Mouse (Mus musculus): Measurements from ENCODE around the gene Pak1. TPM values are rescaled to one million over a fixed set of nuclear protein-coding genes. Genes with fewer than 3 reads are reported as not detected.

Gene Pak1
- polyA plus RNA-seq, 1 experiment = 30.0 TPM

DNA sequence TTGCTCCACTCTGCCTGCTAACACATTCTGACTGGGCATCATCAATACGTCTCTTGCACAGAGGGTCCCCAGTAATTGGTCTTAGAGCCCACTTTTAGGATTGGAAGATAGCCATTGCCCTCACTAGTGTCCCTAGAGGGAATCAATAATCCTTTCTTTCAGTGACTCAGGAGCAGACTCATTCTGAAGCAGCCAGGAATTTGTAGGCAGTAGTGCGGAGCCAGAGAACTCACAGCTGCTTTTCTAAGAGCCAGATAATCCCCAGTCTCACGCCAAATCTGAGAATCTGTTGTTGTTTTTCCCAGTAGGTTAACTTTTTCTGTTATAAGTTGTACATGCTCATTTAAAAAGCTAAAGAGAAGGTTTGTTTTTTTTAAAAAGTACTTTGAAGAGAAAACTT is 13.0 kb upstream of the Pak1 start:
- H3K4me1 ChIP-seq (ENCODE audit: control insufficient read depth, insufficient read depth, low read length) = peaks cover 14% of the 10 kb centered on the region
- H3K27ac ChIP-seq (ENCODE audit: insufficient read depth, low read length) = peak overlapping the region; percentile 60
- no peak overlapping the region for H3K4me3 ChIP-seq (ENCODE audit: insufficient read depth, low read length)
- TF ChIP-seq CTCF (IDR thresholded peaks at IDR 0.05; ENCODE audit: borderline replicate concordance, insufficient read depth, low read length) = no peak
- no peak for TF ChIP-seq POLR2A (IDR thresholded peaks at IDR 0.05; ENCODE audit: low read depth, low read length)

DNA sequence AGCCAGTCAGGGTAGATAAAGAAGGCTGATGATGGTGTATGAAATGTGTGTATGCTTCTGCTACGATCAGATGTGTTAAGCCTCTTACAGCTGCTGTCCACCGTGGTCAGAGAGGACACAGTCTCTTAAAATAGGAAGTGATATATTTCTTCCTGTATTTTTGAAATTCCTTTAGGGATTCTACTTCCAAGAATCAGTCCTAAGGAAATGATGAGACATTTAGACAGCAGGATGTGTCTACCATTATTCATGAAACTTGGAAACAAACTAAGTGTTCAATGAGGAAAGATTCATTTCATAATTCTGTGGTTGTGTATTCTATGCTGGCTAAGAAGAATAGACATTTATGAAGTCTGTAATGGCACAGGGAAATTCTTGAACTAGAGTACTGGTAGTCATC is 12.4 kb upstream of the Pak1 start:
- TF ChIP-seq CTCF (IDR thresholded peaks at IDR 0.05; ENCODE audit: borderline replicate concordance, insufficient read depth, low read length) (no peak), POLR2A (IDR thresholded peaks at IDR 0.05; ENCODE audit: low read depth, low read length) (no peak)
- Histone ChIP-seq H3K4me3 (ENCODE audit: insufficient read depth, low read length) (no peak overlapping the region), H3K27ac (ENCODE audit: insufficient read depth, low read length) (peak overlapping the region; percentile 60; the same call in 1 of the 2 replicates), H3K4me1 (ENCODE audit: control insufficient read depth, insufficient read depth, low read length) (peaks cover 11% of the 10 kb centered on the region)

DNA sequence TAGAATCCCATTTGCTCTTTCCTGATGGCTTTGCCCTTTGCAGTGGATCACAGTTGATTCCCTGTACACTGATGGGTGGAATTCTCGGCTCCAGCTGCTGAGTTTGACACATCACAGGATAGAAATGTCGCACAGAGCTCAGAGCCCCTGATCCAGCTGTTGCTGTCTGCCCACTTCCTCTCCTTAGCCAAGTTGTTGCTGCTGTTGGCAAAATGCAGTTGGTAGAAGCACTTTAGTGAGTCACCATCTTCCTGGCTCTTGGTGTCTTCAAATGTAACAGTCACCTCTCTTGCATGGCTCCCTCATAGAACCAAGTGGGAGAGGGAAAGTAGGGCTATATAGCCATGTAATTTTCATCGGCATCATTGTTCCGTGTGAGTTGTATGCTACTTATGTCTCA is 11.2 kb upstream of the Pak1 start:
- no peak overlapping the region for H3K27ac ChIP-seq (ENCODE audit: insufficient read depth, low read length)
- TF ChIP-seq POLR2A (IDR thresholded peaks at IDR 0.05; ENCODE audit: low read depth, low read length) (no peak), CTCF (IDR thresholded peaks at IDR 0.05; ENCODE audit: borderline replicate concordance, insufficient read depth, low read length) (no peak)
- no peak overlapping the region for H3K4me3 ChIP-seq (ENCODE audit: insufficient read depth, low read length)
- peaks cover 8% of the 10 kb centered on the region for H3K4me1 ChIP-seq (ENCODE audit: control insufficient read depth, insufficient read depth, low read length)

DNA sequence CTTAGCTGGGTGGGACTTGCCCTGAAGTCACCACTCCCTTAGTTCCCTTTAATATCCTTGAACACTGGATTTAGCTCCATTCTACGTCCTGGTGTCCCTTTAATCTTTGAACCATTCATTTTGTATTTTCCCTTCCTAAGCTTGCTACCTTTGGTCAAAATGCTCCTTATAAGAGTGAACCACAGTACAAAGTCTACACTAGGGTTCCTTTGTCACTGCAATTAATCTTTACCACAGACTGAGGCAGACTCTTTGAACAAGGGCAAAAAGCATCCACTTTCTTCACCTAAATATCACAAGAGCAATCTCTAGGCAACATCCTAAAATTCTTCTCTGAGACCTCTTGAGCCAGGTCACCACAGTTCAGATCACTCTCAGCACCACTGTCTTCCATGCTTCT is 8.1 kb upstream of the Pak1 start:
- Histone ChIP-seq H3K4me3 (ENCODE audit: insufficient read depth, low read length) (no peak overlapping the region), H3K4me1 (ENCODE audit: control insufficient read depth, insufficient read depth, low read length) (peaks cover 6% of the 10 kb centered on the region), H3K27ac (ENCODE audit: insufficient read depth, low read length) (no peak overlapping the region)
- TF ChIP-seq POLR2A (IDR thresholded peaks at IDR 0.05; ENCODE audit: low read depth, low read length) = no peak
- TF ChIP-seq CTCF (IDR thresholded peaks at IDR 0.05; ENCODE audit: borderline replicate concordance, insufficient read depth, low read length) = no peak

DNA sequence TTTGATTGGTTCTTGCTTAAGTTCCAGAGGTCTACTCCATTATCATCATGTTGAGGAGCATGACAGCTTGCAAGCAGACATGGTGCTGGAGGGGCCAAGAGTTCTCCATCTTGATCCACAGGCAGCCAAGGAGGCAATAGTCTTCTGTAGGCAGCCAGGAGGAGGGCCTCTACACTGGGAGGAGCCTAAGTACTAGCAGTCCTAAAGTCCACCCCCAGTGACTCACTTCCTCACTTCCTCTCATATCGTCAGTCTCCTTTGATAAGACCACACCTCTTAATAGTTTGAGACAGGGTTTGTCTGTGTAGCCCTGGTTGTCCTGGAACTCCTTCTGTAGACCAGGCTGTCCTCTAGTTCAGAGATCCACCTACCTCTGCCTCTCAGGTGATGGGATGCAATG is 7.5 kb upstream of the Pak1 start:
- TF ChIP-seq POLR2A (IDR thresholded peaks at IDR 0.05; ENCODE audit: low read depth, low read length) = no peak
- no peak for TF ChIP-seq CTCF (IDR thresholded peaks at IDR 0.05; ENCODE audit: borderline replicate concordance, insufficient read depth, low read length)

DNA sequence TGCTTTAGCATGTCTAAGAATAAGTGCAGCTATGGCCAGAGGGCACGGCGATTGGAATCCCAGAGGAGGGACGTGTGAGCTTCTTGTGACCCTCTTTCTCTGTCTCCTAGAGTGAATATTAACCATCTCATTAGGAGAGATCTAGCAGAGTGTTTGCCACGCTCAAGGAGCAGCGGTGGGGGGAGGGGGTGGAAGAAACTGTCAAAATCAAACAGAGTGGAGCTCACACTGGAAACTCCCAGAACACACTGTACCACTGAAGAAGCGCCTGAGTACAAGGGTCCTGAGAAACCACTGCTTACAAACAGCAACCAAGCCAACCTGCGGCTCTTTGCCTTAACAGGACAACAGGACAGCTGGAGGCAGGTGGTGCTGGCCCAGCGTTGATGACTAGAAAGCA is 6.8 kb upstream of the Pak1 start:
- Histone ChIP-seq H3K27ac (ENCODE audit: insufficient read depth, low read length) (no peak overlapping the region), H3K4me1 (ENCODE audit: control insufficient read depth, insufficient read depth, low read length) (peaks cover 4% of the 10 kb centered on the region; the same call in 1 of the 2 replicates), H3K4me3 (ENCODE audit: insufficient read depth, low read length) (no peak overlapping the region)
- TF ChIP-seq POLR2A (IDR thresholded peaks at IDR 0.05; ENCODE audit: low read depth, low read length) = no peak
- no peak for TF ChIP-seq CTCF (IDR thresholded peaks at IDR 0.05; ENCODE audit: borderline replicate concordance, insufficient read depth, low read length)

More for the DNA sequence above, 7.5 kb upstream of the Pak1 start:
- peaks cover 4% of the 10 kb centered on the region; the same call in 1 of the 2 replicates for H3K4me1 ChIP-seq (ENCODE audit: control insufficient read depth, insufficient read depth, low read length)
- H3K27ac ChIP-seq (ENCODE audit: insufficient read depth, low read length) = no peak overlapping the region
- no peak overlapping the region for H3K4me3 ChIP-seq (ENCODE audit: insufficient read depth, low read length)

DNA sequence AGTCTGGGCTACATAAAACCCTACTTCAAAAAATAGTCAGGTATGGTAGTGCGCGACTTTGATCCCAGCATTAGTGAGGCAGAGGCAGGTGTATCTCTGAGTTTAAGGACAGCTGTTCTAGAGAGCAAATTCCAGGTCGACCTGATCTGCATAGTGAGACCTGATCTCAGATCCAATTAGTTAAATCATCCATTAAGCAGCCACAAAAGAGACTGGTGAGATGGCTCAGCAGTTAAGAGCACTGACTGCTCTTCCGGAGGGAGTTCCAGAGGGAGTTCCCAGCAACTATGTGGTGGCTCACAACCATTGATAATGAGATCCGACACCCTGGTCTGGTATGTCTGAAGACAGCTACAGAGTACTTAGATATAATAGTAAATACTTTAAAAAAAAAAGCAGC is 4.8 kb upstream of the Pak1 start:
- no peak for TF ChIP-seq CTCF (IDR thresholded peaks at IDR 0.05; ENCODE audit: borderline replicate concordance, insufficient read depth, low read length)
- no peak for TF ChIP-seq POLR2A (IDR thresholded peaks at IDR 0.05; ENCODE audit: low read depth, low read length)
- H3K4me3 ChIP-seq (ENCODE audit: insufficient read depth, low read length) = no peak overlapping the region
- no peaks in the 10 kb centered on the region for H3K4me1 ChIP-seq (ENCODE audit: control insufficient read depth, insufficient read depth, low read length)

DNA sequence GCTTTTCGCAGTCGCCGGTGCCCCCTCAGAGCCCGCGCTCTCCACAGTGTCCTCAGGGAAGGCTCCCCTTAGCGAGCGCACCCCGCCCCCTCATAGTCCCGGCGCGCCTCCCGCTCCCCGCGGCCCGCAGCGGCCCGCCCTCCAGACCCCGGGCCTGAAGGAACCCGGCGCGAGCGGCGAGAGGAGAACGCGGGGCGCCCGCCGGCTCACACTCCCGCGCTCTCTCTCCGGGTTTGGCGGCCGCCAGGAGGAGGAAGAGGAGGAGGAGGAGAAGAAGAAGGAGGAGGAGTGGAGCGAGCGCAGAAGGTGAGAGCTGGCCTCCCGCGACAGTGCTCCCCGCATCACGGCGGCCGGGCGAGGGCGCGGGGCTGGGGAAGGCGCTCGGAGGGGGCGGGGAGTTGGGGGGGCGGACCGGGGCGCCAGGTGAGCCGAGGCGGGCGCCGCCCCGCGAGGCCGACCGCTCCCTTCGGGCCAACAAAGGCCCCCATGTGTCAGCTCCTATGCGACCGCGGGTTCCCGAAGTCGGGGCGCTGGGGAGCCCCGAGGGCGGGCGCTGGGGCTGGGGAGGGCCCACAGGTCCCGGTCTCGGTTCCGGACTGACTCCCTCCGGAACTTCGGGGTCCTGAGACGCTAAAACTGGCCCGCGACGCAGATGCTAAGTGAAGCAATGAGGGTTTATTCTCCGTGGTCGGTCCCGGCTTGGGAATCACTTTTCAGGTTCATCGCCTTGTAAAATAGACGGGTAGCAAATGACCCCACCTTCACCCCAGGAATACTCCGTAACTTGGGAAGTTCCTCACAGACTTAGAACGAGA is 535 bp downstream of the Pak1 start:
- TF ChIP-seq POLR2A (IDR thresholded peaks at IDR 0.05; ENCODE audit: low read depth, low read length) (no peak), CTCF (IDR thresholded peaks at IDR 0.05; ENCODE audit: borderline replicate concordance, insufficient read depth, low read length) (no peak)
- H3K4me1 ChIP-seq (ENCODE audit: control insufficient read depth, insufficient read depth, low read length) = peaks cover 8% of the 10 kb centered on the region
- peak overlapping the region; percentile 61 for H3K4me3 ChIP-seq (ENCODE audit: insufficient read depth, low read length)
- H3K27ac ChIP-seq (ENCODE audit: insufficient read depth, low read length) = no peak overlapping the region

More for the DNA sequence above, 4.8 kb upstream of the Pak1 start:
- H3K27ac ChIP-seq (ENCODE audit: insufficient read depth, low read length) = no peak overlapping the region

DNA sequence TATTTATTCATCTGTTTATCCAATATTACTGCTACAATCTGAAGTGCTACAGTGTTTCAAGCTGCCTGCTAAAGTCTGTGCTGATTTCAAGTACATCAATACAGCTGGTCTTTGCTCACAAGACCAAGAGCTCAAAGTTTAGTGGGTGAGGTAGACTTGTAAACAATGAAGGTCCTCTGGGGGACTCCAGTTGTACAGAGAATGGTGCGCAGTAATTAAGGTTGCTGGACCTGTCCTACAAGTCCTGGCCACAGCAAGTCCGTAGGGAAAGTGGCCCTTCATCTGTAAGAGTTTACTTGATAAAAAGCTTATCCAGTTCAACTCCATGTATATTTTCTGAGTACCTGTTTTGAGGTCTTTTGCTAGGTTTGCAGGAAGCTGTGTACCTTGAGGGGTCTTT is 1.9 kb downstream of the Pak1 start:
- Histone ChIP-seq H3K27ac (ENCODE audit: insufficient read depth, low read length) (no peak overlapping the region), H3K4me1 (ENCODE audit: control insufficient read depth, insufficient read depth, low read length) (peaks cover 8% of the 10 kb centered on the region), H3K4me3 (ENCODE audit: insufficient read depth, low read length) (no peak overlapping the region)
- TF ChIP-seq CTCF (IDR thresholded peaks at IDR 0.05; ENCODE audit: borderline replicate concordance, insufficient read depth, low read length) (no peak), POLR2A (IDR thresholded peaks at IDR 0.05; ENCODE audit: low read depth, low read length) (no peak)

DNA sequence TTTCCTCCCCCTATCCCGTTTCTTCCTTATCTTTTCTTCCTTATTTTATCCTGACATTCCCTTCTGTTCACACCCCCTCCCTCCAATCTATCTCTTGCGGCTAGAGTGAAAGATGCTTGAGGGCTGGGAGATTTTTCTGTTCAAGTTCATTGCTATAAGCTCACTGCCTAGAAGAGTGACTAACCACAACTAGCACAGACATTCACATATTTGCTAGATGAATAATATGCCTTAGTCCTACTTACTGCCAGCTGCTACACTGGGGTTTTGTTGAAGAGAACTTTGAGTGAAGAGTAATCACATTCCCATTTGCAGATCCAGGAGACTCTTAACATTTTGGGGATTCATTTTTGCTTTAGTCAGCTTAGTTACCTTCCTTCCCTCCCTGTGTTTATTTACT is 4.0 kb downstream of the Pak1 start:
- Histone ChIP-seq H3K4me3 (ENCODE audit: insufficient read depth, low read length) (no peak overlapping the region), H3K27ac (ENCODE audit: insufficient read depth, low read length) (peak overlapping the region; percentile 97), H3K4me1 (ENCODE audit: control insufficient read depth, insufficient read depth, low read length) (peaks cover 8% of the 10 kb centered on the region)
- TF ChIP-seq CTCF (IDR thresholded peaks at IDR 0.05; ENCODE audit: borderline replicate concordance, insufficient read depth, low read length) (no peak), POLR2A (IDR thresholded peaks at IDR 0.05; ENCODE audit: low read depth, low read length) (no peak)

All from embryonic fibroblast, embryonic 13.5 days (primary cell).